23 mouse cellular contexts compared by ENCODE assay signal in genomic region chr7:75759992-75760514, GRCm38 (mm10).
DNase-seq lines count a peak whose midpoint lies in the region; ATAC-seq lines count a peak whose summit lies in the region.
"Had no signal": no experiment of that assay in that cellular context is flagged by ENCODE, and none has a peak within 500 bp of the region (broad histone marks: within the 10 kb centered on the region; RNA-seq: fewer than 3 reads in every experiment).

No protein-coding gene starts in this region.

- intact Hi-C loops in heart, postnatal 14 days (cut with DNase I) = loop anchor here (2.0 kb wide), 1 partner anchor 103 kb away; no protein-coding TSS in a partner anchor

- no peak overlapping the region for H3K27ac ChIP-seq in heart, embryonic 11.5 days (ENCODE audit: low read depth, low read length)
- no peak overlapping the region for H3K27ac ChIP-seq in midbrain, embryonic 11.5 days (ENCODE audit: low read depth, low read length)
- H3K27ac ChIP-seq in midbrain, embryonic 16.5 days (ENCODE audit: low read length) = no peak overlapping the region
- peak overlapping the region; percentile 78 for H3K27ac ChIP-seq in liver, embryonic 15.5 days (replicated peaks)
- H3K27ac ChIP-seq: forebrain, embryonic 15.5 days; heart, adult 2 months; hindbrain, embryonic 14.5 days; kidney, postnatal 0 days; left cerebral cortex, adult 2 months; midbrain, embryonic 12.5 days; neural tube, embryonic 13.5 days had no signal

- no peak overlapping the region for H3K9ac ChIP-seq in heart, embryonic 11.5 days (ENCODE audit: low read depth, low read length)
- H3K9ac ChIP-seq in midbrain, embryonic 11.5 days (ENCODE audit: low read length) = no peak overlapping the region
- no peak overlapping the region for H3K9ac ChIP-seq in midbrain, embryonic 16.5 days (ENCODE audit: low read depth, low read length)
- no peak overlapping the region for H3K9ac ChIP-seq in liver, embryonic 15.5 days
- H3K9ac ChIP-seq: forebrain, embryonic 15.5 days; hindbrain, embryonic 14.5 days; midbrain, embryonic 12.5 days; neural tube, embryonic 13.5 days had no signal

- H3K27me3 ChIP-seq in heart, embryonic 11.5 days (ENCODE audit: control insufficient read depth, insufficient read depth, low read length) = no peaks in the 10 kb centered on the region
- H3K27me3 ChIP-seq in midbrain, embryonic 11.5 days (ENCODE audit: control insufficient read depth, insufficient read depth, low read length) = no peaks in the 10 kb centered on the region
- H3K27me3 ChIP-seq in midbrain, embryonic 16.5 days (ENCODE audit: control insufficient read depth, insufficient read depth, low read depth, low read length) = no peaks in the 10 kb centered on the region
- H3K27me3 ChIP-seq in liver, embryonic 15.5 days = no peaks in the 10 kb centered on the region
- H3K27me3 ChIP-seq: forebrain, embryonic 15.5 days; midbrain, embryonic 12.5 days; neural tube, embryonic 13.5 days; Patski had no signal

- no peak overlapping the region for H3K4me3 ChIP-seq in heart, embryonic 11.5 days (ENCODE audit: low read depth, low read length)
- no peak overlapping the region for H3K4me3 ChIP-seq in midbrain, embryonic 11.5 days (ENCODE audit: low read depth, low read length)
- H3K4me3 ChIP-seq in midbrain, embryonic 16.5 days (ENCODE audit: low read depth, low read length) = no peak overlapping the region
- H3K4me3 ChIP-seq in liver, embryonic 15.5 days (replicated peaks) = no peak overlapping the region
- H3K4me3 ChIP-seq: forebrain, embryonic 15.5 days; heart, adult 2 months; left cerebral cortex, adult 2 months; midbrain, embryonic 12.5 days; myocyte; neural tube, embryonic 13.5 days had no signal

- no peaks in the 10 kb centered on the region for H3K4me1 ChIP-seq in heart, embryonic 11.5 days (ENCODE audit: control insufficient read depth, insufficient read depth, low read length)
- H3K4me1 ChIP-seq in midbrain, embryonic 11.5 days (ENCODE audit: control insufficient read depth, insufficient read depth, low read length) = peaks cover 9% of the 10 kb centered on the region
- H3K4me1 ChIP-seq in midbrain, embryonic 16.5 days (ENCODE audit: control insufficient read depth, insufficient read depth, low read length) = no peaks in the 10 kb centered on the region; the same call in 1 of the 2 replicates
- H3K4me1 ChIP-seq in liver, embryonic 15.5 days (replicated peaks) = peaks cover 37% of the 10 kb centered on the region

- ATAC-seq in heart, embryonic 11.5 days (replicated peaks; ENCODE audit: insufficient number of reproducible peaks, low FRiP score, low TSS enrichment) = no peak
- no peak for ATAC-seq in midbrain, embryonic 11.5 days (ENCODE audit: low FRiP score)
- ATAC-seq in midbrain, embryonic 16.5 days = no peak
- ATAC-seq in liver, embryonic 15.5 days (ENCODE audit: insufficient read depth) = no peak
- ATAC-seq: forebrain, embryonic 15.5 days; Patski had no signal

- no peaks in the 10 kb centered on the region; the same call in 1 of the 2 replicates for H3K36me3 ChIP-seq in heart, embryonic 11.5 days (ENCODE audit: control insufficient read depth, insufficient read depth, low read length)
- H3K36me3 ChIP-seq in midbrain, embryonic 11.5 days (ENCODE audit: control insufficient read depth, insufficient read depth, low read length) = no peaks in the 10 kb centered on the region
- H3K36me3 ChIP-seq in midbrain, embryonic 16.5 days (ENCODE audit: control insufficient read depth, insufficient read depth, low read length) = no peaks in the 10 kb centered on the region
- H3K36me3 ChIP-seq in liver, embryonic 15.5 days (replicated peaks) = peaks cover 7% of the 10 kb centered on the region; the same call in 1 of the 2 replicates
- H3K36me3 ChIP-seq: forebrain, embryonic 15.5 days; midbrain, embryonic 12.5 days; neural tube, embryonic 13.5 days had no signal

- DNase-seq in heart, adult 11 months = peak; percentile 85
- peak; percentile 61 for DNase-seq in midbrain, embryonic 11.5 days (ENCODE audit: low spot score, missing footprints)
- DNase-seq in cerebellum, adult 11-12 months = no peak
- no peak for DNase-seq in heart, postnatal 14 days
- DNase-seq: adrenal gland, adult 2 months; cerebellum, adult 8-10 months; gastrocnemius, postnatal 10 days; heart, adult 2 months; heart, postnatal 36 days; kidney, adult 2 months; lung, adult 18-20 months; lung, postnatal 10 days had no signal

- H3K9me3 ChIP-seq in heart, embryonic 11.5 days (replicated peaks; ENCODE audit: control insufficient read depth, low read length) = no peaks in the 10 kb centered on the region
- no peaks in the 10 kb centered on the region for H3K9me3 ChIP-seq in midbrain, embryonic 11.5 days (ENCODE audit: control insufficient read depth, low read length)
- H3K9me3 ChIP-seq in midbrain, embryonic 16.5 days (replicated peaks; ENCODE audit: control insufficient read depth, low read length, poor library complexity, severe bottlenecking) = no peaks in the 10 kb centered on the region
- no peaks in the 10 kb centered on the region for H3K9me3 ChIP-seq in liver, embryonic 15.5 days (replicated peaks)
- H3K9me3 ChIP-seq: forebrain, embryonic 15.5 days; midbrain, embryonic 12.5 days; neural tube, embryonic 13.5 days had no signal

- no peak overlapping the region for H3K4me2 ChIP-seq in heart, embryonic 11.5 days
- H3K4me2 ChIP-seq in midbrain, embryonic 11.5 days = no peak overlapping the region
- no peak overlapping the region for H3K4me2 ChIP-seq in midbrain, embryonic 16.5 days (ENCODE audit: low read length)
- H3K4me2 ChIP-seq in liver, embryonic 15.5 days = peak overlapping the region; percentile 44
- H3K4me2 ChIP-seq: forebrain, embryonic 15.5 days; hindbrain, embryonic 14.5 days; midbrain, embryonic 12.5 days; neural tube, embryonic 13.5 days had no signal

- 81% methylated on average over 7 of the region's 7 CpGs for WGBS in heart, embryonic 11.5 days (ENCODE audit: insufficient replicate concordance)
- WGBS in midbrain, embryonic 11.5 days = 82% methylated on average over 7 of the region's 7 CpGs
- WGBS in midbrain, embryonic 16.5 days = 84% methylated on average over 7 of the region's 7 CpGs
- 79% methylated on average over 7 of the region's 7 CpGs for WGBS in liver, embryonic 15.5 days (ENCODE audit: insufficient replicate concordance)

Comparison
In these comparisons a context has a peak if more than half of its experiments do, and no peak if none do; other contexts are left out.
1. DNase-seq: peak in heart, adult 11 months (single experiment) and midbrain, embryonic 11.5 days (single experiment); none in cerebellum, adult 11-12 months (single experiment) and heart, postnatal 14 days (0 of 2).